Mouse (Mus musculus) limb, embryonic 14.5 days (tissue): Measurements from ENCODE around the gene Xk. TPM values are rescaled to one million over a fixed set of nuclear protein-coding genes. Genes with fewer than 3 reads are reported as not detected.

ENCODE experiments used
- ATAC-seq: fragments of 200-750 bp; cut with Nextera tagmentation; 2 replicates; pipeline ENCODE4 v1.8.0; 2017; ENCODE audit warnings: low read depth, moderate number of reproducible peaks, moderate TSS enrichment; ENCODE audit not compliant: low FRiP score
- DNase-seq: peaks from one replicate; pipeline ENCODE4 v3.0.0-alpha.2; 2015; ENCODE audit warnings: low spot score
- H3K27ac ChIP-seq: fragments of 300-500 bp; sonication (generic); replicated peaks from 2 replicates; pipeline ENCODE4 v1.5.1; 2014; ENCODE audit warnings: low read depth, mild to moderate bottlenecking, low read length, moderate library complexity, mixed read lengths
- H3K27me3 ChIP-seq: fragments of 300-500 bp; sonication (generic); 2 replicates; pipeline ENCODE4 v1.6.1; 2014; ENCODE audit warnings: low read length, mixed read lengths; ENCODE audit not compliant: control insufficient read depth, insufficient read depth
- H3K36me3 ChIP-seq: fragments of 300-500 bp; sonication (generic); 2 replicates; pipeline ENCODE4 v1.6.1; 2014; ENCODE audit warnings: mild to moderate bottlenecking, low read length, moderate library complexity, mixed read lengths; ENCODE audit not compliant: control insufficient read depth, insufficient read depth
- H3K4me1 ChIP-seq: fragments of 300-500 bp; sonication (generic); 2 replicates; pipeline ENCODE4 v1.6.1; 2014; ENCODE audit warnings: antibody characterized with exemption, low read length, mixed read lengths; ENCODE audit not compliant: control insufficient read depth, insufficient read depth
- H3K4me2 ChIP-seq: fragments of 300-500 bp; sonication (generic); replicated peaks from 2 replicates; pipeline ENCODE4 v1.6.1; 2014; ENCODE audit warnings: low read depth, mild to moderate bottlenecking, low read length, moderate library complexity; ENCODE audit not compliant: severe bottlenecking
- H3K4me3 ChIP-seq: fragments of 300-500 bp; sonication (generic); replicated peaks from 2 replicates; pipeline ENCODE4 v1.5.1; 2014; ENCODE audit warnings: low read length
- H3K9ac ChIP-seq: fragments of 300-500 bp; sonication (generic); 2 replicates; pipeline ENCODE4 v1.6.1; 2014; ENCODE audit warnings: mild to moderate bottlenecking, low read depth, low read length, moderate library complexity; ENCODE audit not compliant: severe bottlenecking
- H3K9me3 ChIP-seq: fragments of 300-500 bp; sonication (generic); 2 replicates; pipeline ENCODE4 v1.6.1; 2016; ENCODE audit warnings: low read length; ENCODE audit not compliant: control insufficient read depth
- POLR2A ChIP-seq: fragments of 200-500 bp; IDR thresholded peaks from 2 replicates; pipeline ENCODE4 v1.8.0; 2012; ENCODE audit warnings: inconsistent platforms, mild to moderate bottlenecking, moderate library complexity, borderline replicate concordance; ENCODE audit not compliant: insufficient read depth, insufficient read length; ENCODE audit errors: extremely low read depth
- WGBS: fragments of 180-500 bp; shearing (Covaris S2); extraction: QIAGEN DNeasy Blood & Tissue Kit; methylation state at CpG from one replicate; pipeline ENCODE4 v1.1.7; 2014; 5-methylcytosine and 5-hydroxymethylcytosine counted together
- polyA plus RNA-seq, 2 experiments: library from polyadenylated mRNA; depleted of rRNA in 1 of 2; stranded (reverse) in 1 of 2; unstranded in 1 of 2; fragments of >200 nt; fragmentation: Nextera tagmentation in 1 of 2; extraction: Ambion mirVana in 1 of 2; gene quantifications; 2 replicates each; pipeline versions ENCODE4 v1.2.1 to v1.2.3; 2012 to 2014

Xk gene
- polyA plus RNA-seq, 2 experiments, result 0.80 to 0.84 TPM

DNA sequence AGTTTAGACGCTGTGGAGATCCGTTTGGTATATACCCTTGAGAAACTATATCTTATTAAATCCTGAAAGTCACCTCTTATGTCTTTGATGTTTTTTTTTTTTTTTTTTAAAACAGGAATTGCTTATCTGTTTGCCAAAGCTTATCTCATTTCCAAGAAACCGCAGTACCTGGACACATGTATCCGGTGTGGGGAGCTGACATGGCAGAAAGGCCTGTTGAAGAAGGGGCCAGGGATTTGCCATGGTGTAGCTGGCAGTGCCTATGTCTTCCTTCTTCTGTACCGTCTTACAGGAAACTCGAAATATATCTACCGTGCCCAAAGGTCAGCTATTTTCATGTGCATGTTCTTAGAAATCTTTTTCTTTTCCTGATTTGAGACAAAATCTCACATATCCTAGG is 14.7 kb upstream of the Xk start:
- H3K9ac ChIP-seq, result no peak overlapping the region
- WGBS, result 89% methylated on average over 7 of the region's 7 CpGs
- H3K4me1 ChIP-seq, result no peaks in the 10 kb centered on the region
- H3K9me3 ChIP-seq, result no peaks in the 10 kb centered on the region
- H3K36me3 ChIP-seq, result no peaks in the 10 kb centered on the region
- H3K4me3 ChIP-seq, result no peak overlapping the region
- H3K27ac ChIP-seq, result no peak overlapping the region
- ATAC-seq, result no peak
- no peaks in the 10 kb centered on the region for H3K27me3 ChIP-seq
- DNase-seq, result no peak
- no peak overlapping the region for H3K4me2 ChIP-seq
- TF ChIP-seq POLR2A, result no peak

DNA sequence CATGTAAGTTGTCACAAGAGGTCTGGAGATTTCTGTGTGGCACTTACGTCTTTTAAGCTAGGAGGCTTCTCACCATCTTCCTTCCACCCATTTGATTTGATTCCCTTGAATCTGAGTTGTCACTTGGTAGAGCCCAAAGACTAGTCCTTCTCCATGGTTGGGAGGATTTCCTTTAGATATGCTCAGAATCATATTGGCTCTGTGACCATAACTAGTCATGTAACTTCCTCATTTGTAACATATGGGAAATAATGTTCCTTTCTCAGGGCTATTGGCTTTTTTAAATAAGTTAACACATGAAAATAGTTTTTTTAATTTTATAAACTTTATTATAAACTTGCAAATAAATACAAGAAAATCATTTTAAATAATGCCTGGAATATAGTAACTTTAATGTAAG is 13.3 kb upstream of the Xk start:
- no peak for TF ChIP-seq POLR2A
- H3K9me3 ChIP-seq, result no peaks in the 10 kb centered on the region
- H3K27me3 ChIP-seq, result no peaks in the 10 kb centered on the region
- no peak overlapping the region for H3K4me2 ChIP-seq
- H3K27ac ChIP-seq, result no peak overlapping the region
- H3K4me3 ChIP-seq, result no peak overlapping the region
- ATAC-seq (no peak), DNase-seq (no peak)
- no peaks in the 10 kb centered on the region for H3K4me1 ChIP-seq
- WGBS, result 65% methylated on average over 1 of the region's 1 CpGs
- H3K36me3 ChIP-seq, result no peaks in the 10 kb centered on the region
- H3K9ac ChIP-seq, result no peak overlapping the region

DNA sequence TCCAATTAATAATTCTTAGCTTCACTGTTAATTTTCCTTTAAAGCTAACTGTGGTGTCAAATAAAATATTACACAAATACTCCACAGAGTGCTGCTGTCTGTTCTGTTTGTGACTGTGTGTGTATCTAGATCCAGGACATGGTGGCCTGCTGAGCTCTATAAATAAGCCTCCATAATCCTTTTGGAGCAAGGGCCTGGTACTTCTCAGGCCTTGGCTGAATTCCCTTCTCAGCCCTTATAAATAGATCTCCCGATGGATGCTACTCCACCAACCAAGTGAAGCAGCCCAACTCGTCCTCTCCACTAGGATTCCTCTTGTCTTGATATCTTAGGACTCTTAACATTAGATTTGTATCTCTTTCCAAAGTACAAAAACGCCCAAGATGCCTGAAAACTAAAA is 1.4 kb upstream of the Xk start:
- no peak for TF ChIP-seq POLR2A
- Histone ChIP-seq H3K27ac (no peak overlapping the region), H3K4me2 (no peak overlapping the region), H3K36me3 (no peaks in the 10 kb centered on the region), H3K9ac (no peak overlapping the region), H3K9me3 (no peaks in the 10 kb centered on the region), H3K27me3 (no peaks in the 10 kb centered on the region; the same call in 1 of the 2 replicates), H3K4me1 (no peaks in the 10 kb centered on the region), H3K4me3 (no peak overlapping the region)
- ATAC-seq, result no peak
- DNase-seq, result no peak
- WGBS, result 58% methylated on average over 3 of the region's 3 CpGs

DNA sequence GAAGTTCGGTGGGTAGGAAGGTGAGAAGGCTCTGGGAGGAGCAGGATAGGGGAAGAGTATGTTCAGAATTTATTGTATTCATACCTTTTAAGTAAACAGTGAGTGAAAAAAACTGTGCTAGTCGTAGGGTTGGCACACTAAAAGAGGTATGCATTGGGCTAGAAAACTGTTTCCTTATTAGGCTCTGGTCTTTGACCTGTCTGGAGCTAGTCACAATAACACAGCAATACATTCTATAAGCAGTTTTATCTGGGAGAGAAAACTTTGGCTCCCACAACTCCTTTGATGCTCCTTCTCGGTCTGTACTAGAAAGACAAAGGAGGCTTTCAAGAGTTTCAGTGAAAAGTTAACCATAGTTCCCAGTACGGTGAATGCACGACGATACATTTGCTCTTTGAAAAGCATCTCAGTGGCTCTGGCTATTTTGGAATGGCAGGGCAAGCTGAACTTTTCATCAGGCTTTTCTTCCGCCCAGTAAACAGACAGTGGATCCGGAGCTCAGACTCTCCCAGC is 553 bp upstream of the Xk start:
- Histone ChIP-seq H3K9me3 (no peaks in the 10 kb centered on the region), H3K4me2 (peak overlapping the region; percentile 53), H3K4me3 (peak overlapping the region; percentile 55), H3K27ac (no peak overlapping the region), H3K36me3 (no peaks in the 10 kb centered on the region), H3K4me1 (no peaks in the 10 kb centered on the region), H3K9ac (0 out of 2 replicates have a peak overlapping the region, but pooled peaks have one; percentile 56), H3K27me3 (no peaks in the 10 kb centered on the region; the same call in 1 of the 2 replicates)
- WGBS, result 27% methylated on average over 8 of the region's 8 CpGs
- ATAC-seq (no peak), DNase-seq (no peak)
- TF ChIP-seq POLR2A, result no peak

DNA sequence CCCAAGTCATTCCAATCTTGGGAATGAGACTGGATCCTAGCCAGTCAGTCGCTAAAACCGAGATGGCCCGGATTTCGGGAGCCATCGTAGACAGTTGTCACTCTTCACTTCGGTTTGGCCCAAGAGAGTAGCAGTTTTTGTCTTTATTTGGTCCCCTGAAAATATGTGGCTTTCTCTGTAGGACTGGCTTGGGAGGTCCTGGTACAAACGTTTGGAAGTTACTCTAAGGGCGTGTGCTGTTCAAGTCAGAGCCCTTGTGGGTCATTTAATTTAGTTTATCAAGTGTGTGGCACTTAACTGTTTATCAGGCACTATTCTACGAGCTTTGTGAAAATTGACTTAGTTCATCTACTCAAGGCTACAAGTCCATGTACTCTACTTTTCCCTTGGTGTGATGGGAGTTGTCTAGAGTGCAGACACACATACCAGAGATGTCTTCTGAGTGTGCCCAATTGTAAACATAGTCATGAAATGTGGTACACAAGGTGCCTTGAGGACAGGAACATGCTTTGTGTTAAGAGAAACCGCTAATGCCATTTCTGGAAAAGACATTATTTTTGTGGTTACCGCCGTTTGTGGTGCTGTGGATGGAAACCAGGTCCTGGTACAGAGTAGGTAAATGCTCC is 934 bp downstream of the Xk start:
- WGBS, result 55% methylated on average over 12 of the region's 12 CpGs
- no peak for TF ChIP-seq POLR2A
- H3K27me3 ChIP-seq, result no peaks in the 10 kb centered on the region; the same call in 1 of the 2 replicates
- ATAC-seq (no peak), DNase-seq (no peak)
- peak overlapping the region; percentile 55 for H3K4me3 ChIP-seq
- peak overlapping the region; percentile 53 for H3K4me2 ChIP-seq
- H3K27ac ChIP-seq, result no peak overlapping the region
- H3K9me3 ChIP-seq, result no peaks in the 10 kb centered on the region
- H3K36me3 ChIP-seq, result no peaks in the 10 kb centered on the region
- no peak overlapping the region for H3K9ac ChIP-seq
- no peaks in the 10 kb centered on the region for H3K4me1 ChIP-seq
